Mouse (Mus musculus): ENCODE measurements around the gene Tedc1. TPM values are rescaled to one million over a fixed set of nuclear protein-coding genes. Genes with fewer than 3 reads are reported as not detected.

The Tedc1 gene
- polyA plus RNA-seq, 1 experiment: 4.2 TPM

GRCm38 (mm10) chr12:113144001-113144756 lies 12.0 kb upstream of the Tedc1 start:
- 63% methylated on average over 20 of the region's 20 CpGs for WGBS
- peak; percentile 59 for DNase-seq
- Histone ChIP-seq H3K4me1 (ENCODE audit: control insufficient read depth, insufficient read depth, low read length) (peaks cover 50% of the 10 kb centered on the region), H3K4me3 (replicated peaks; ENCODE audit: extremely low read depth, low read depth, low read length) (no peak overlapping the region)
- no peak; the same call in 1 of the 2 replicates for TF ChIP-seq POLR2A (IDR thresholded peaks at IDR 0.05; ENCODE audit: borderline replicate concordance, extremely low read depth, low read depth, low read length)
- peak; percentile 83 for TF ChIP-seq CTCF (IDR thresholded peaks at IDR 0.05; ENCODE audit: insufficient read depth, low read length)

- 0 out of 2 replicates have a peak, but pooled peaks have one; percentile 6 for TF ChIP-seq POLR2A (IDR thresholded peaks at IDR 0.05; ENCODE audit: borderline replicate concordance, extremely low read depth, low read depth, low read length)
- TF ChIP-seq CTCF (IDR thresholded peaks at IDR 0.05; ENCODE audit: insufficient read depth, low read length): no peak
- Histone ChIP-seq H3K4me1 (ENCODE audit: control insufficient read depth, insufficient read depth, low read length) (peaks cover 52% of the 10 kb centered on the region), H3K4me3 (replicated peaks; ENCODE audit: extremely low read depth, low read depth, low read length) (no peak overlapping the region)
- no peak for DNase-seq
- WGBS: 77% methylated on average over 16 of the region's 16 CpGs
Observed at GRCm38 (mm10) chr12:113144886-113145285, 11.3 kb upstream of the Tedc1 start.

DNA sequence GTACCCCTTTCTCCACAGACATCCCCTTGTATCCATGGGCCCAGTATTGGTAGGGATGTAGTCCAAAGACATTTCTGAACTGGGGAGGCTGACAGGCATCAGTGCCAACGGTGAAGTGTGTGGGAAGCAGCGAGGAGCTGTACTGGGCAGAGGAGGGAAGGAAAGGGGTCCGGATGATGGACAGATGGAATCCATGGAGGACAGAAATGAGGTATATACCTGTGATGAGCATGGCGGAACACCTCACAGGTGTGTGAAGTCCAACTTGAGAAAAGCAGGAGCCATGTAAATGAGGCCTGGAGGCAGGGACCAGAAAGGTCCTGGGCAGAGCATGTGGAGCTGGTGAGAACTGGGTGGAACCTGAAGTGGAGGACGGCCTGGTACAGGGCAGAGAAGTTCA lies 10.6 kb upstream of the Tedc1 start:
- Histone ChIP-seq H3K4me1 (ENCODE audit: control insufficient read depth, insufficient read depth, low read length) (peaks cover 54% of the 10 kb centered on the region), H3K4me3 (replicated peaks; ENCODE audit: extremely low read depth, low read depth, low read length) (no peak overlapping the region)
- no peak for TF ChIP-seq POLR2A (IDR thresholded peaks at IDR 0.05; ENCODE audit: borderline replicate concordance, extremely low read depth, low read depth, low read length)
- TF ChIP-seq CTCF (IDR thresholded peaks at IDR 0.05; ENCODE audit: insufficient read depth, low read length): 0 out of 2 replicates have a peak, but pooled peaks have one; percentile 0
- 62% methylated on average over 5 of the region's 5 CpGs for WGBS
- DNase-seq: no peak

GRCm38 (mm10) chr12:113146112-113147057 lies 9.8 kb upstream of the Tedc1 start, which contains the start of gene Crip1:
Gene Crip1 (plus strand): TSS chr12:113146316.
- peak; percentile 79 for TF ChIP-seq CTCF (IDR thresholded peaks at IDR 0.05; ENCODE audit: insufficient read depth, low read length)
- peak; percentile 41; the same call in 1 of the 2 replicates for TF ChIP-seq POLR2A (IDR thresholded peaks at IDR 0.05; ENCODE audit: borderline replicate concordance, extremely low read depth, low read depth, low read length)
- Histone ChIP-seq H3K4me3 (replicated peaks; ENCODE audit: extremely low read depth, low read depth, low read length) (peak within 1 kb of the TSS; percentile 49), H3K4me1 (ENCODE audit: control insufficient read depth, insufficient read depth, low read length) (peaks cover 59% of the 10 kb centered on the region)
- peak; percentile 91 for DNase-seq
- WGBS: 6% methylated on average over 45 of the region's 45 CpGs

GRCm38 (mm10) chr12:113147481-113147880 lies 8.7 kb upstream of the Tedc1 start:
- H3K4me1 ChIP-seq (ENCODE audit: control insufficient read depth, insufficient read depth, low read length): peaks cover 60% of the 10 kb centered on the region
- WGBS: 46% methylated on average over 8 of the region's 8 CpGs
- no peak overlapping the region for H3K4me3 ChIP-seq (replicated peaks; ENCODE audit: extremely low read depth, low read depth, low read length)
- no peak for DNase-seq
- TF ChIP-seq POLR2A (IDR thresholded peaks at IDR 0.05; ENCODE audit: borderline replicate concordance, extremely low read depth, low read depth, low read length): no peak
- TF ChIP-seq CTCF (IDR thresholded peaks at IDR 0.05; ENCODE audit: insufficient read depth, low read length): no peak

- peaks cover 56% of the 10 kb centered on the region for H3K4me1 ChIP-seq (ENCODE audit: control insufficient read depth, insufficient read depth, low read length)
- no peak for TF ChIP-seq POLR2A (IDR thresholded peaks at IDR 0.05; ENCODE audit: borderline replicate concordance, extremely low read depth, low read depth, low read length)
- TF ChIP-seq CTCF (IDR thresholded peaks at IDR 0.05; ENCODE audit: insufficient read depth, low read length): peak; percentile 41
- DNase-seq: peak; percentile 48
- 42% methylated on average over 16 of the region's 16 CpGs for WGBS
- H3K4me3 ChIP-seq (replicated peaks; ENCODE audit: extremely low read depth, low read depth, low read length): no peak overlapping the region
Observed at GRCm38 (mm10) chr12:113148381-113149035, 7.7 kb upstream of the Tedc1 start.

GRCm38 (mm10) chr12:113149341-113149740 lies 6.9 kb upstream of the Tedc1 start:
- WGBS: 28% methylated on average over 4 of the region's 4 CpGs
- DNase-seq: no peak
- Histone ChIP-seq H3K4me1 (ENCODE audit: control insufficient read depth, insufficient read depth, low read length) (peaks cover 48% of the 10 kb centered on the region), H3K4me3 (replicated peaks; ENCODE audit: extremely low read depth, low read depth, low read length) (no peak overlapping the region)
- TF ChIP-seq POLR2A (IDR thresholded peaks at IDR 0.05; ENCODE audit: borderline replicate concordance, extremely low read depth, low read depth, low read length) (no peak), CTCF (IDR thresholded peaks at IDR 0.05; ENCODE audit: insufficient read depth, low read length) (no peak)

GRCm38 (mm10) chr12:113149896-113150295 lies 6.3 kb upstream of the Tedc1 start:
- DNase-seq: no peak
- H3K4me3 ChIP-seq (replicated peaks; ENCODE audit: extremely low read depth, low read depth, low read length): no peak overlapping the region
- TF ChIP-seq POLR2A (IDR thresholded peaks at IDR 0.05; ENCODE audit: borderline replicate concordance, extremely low read depth, low read depth, low read length) (no peak), CTCF (IDR thresholded peaks at IDR 0.05; ENCODE audit: insufficient read depth, low read length) (no peak)

GRCm38 (mm10) chr12:113150591-113150990 lies 5.6 kb upstream of the Tedc1 start:
- Histone ChIP-seq H3K4me1 (ENCODE audit: control insufficient read depth, insufficient read depth, low read length) (peaks cover 48% of the 10 kb centered on the region), H3K4me3 (replicated peaks; ENCODE audit: extremely low read depth, low read depth, low read length) (no peak overlapping the region)
- DNase-seq: no peak
- WGBS: 86% methylated on average over 4 of the region's 4 CpGs
- TF ChIP-seq CTCF (IDR thresholded peaks at IDR 0.05; ENCODE audit: insufficient read depth, low read length): no peak
- no peak for TF ChIP-seq POLR2A (IDR thresholded peaks at IDR 0.05; ENCODE audit: borderline replicate concordance, extremely low read depth, low read depth, low read length)

More at GRCm38 (mm10) chr12:113149896-113150295, 6.3 kb upstream of the Tedc1 start:
- 75% methylated on average over 3 of the region's 3 CpGs for WGBS
- H3K4me1 ChIP-seq (ENCODE audit: control insufficient read depth, insufficient read depth, low read length): peaks cover 49% of the 10 kb centered on the region

All from lung, adult 2 months (tissue).